14 mouse cellular contexts compared by ENCODE assay signal in the genomic region with DNA sequence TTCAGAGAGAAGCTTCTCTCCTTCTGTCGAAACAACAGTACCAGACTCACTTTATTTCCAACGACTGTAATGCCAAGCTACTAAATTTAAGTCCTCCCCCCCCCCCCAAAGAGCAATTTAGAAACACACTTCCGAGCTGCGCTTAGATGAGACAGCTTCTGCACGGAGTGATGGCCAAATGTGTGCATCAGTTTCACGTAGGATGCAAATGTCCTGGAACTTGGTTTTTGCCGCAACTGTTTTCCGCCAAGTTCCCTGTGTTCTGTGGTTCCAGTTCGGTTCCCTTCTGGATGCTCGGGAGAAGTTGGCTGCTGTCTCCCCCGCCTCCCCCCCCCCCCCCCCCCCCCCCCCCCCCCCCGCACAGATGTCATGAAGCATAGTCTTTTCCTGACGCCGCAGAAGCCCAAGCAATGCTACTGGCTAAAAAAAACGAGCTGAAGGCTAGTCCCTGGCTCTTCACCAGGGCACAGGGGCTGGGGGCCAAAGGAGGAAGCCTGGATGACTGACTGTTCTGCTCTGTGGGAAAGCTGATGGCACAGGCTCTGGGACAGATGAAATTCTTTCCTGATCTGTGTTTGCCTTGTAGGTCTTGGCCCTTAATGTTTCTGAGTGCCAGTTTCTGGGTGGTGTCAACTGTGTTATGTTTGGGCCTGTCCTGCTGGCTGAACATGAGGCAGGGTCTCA. TPM values are rescaled to one million over a fixed set of nuclear protein-coding genes. Genes with fewer than 3 reads are reported as not detected.
A peak's percentile ranks its signal among the peaks of the same experiment; 100 is the strongest.
DNase-seq lines count a peak whose midpoint lies in the region; ATAC-seq and TF ChIP-seq lines count a peak whose summit lies in the region.
"Had no signal": no experiment of that assay in that cellular context is flagged by ENCODE, and none has a peak within 500 bp of the region (broad histone marks: within the 10 kb centered on the region; RNA-seq: fewer than 3 reads in every experiment).

No protein-coding gene starts in this region.

- no peaks in the 10 kb centered on the region for H3K4me1 ChIP-seq in kidney, postnatal 0 days (replicated peaks; ENCODE audit: insufficient read depth, low read length)
- 0 out of 2 replicates have a peak, but pooled peaks cover 6% of the 10 kb centered on the region for H3K4me1 ChIP-seq in forebrain, embryonic 16.5 days (replicated peaks; ENCODE audit: control insufficient read depth, insufficient read depth, low read length)

- TF ChIP-seq CTCF in kidney, postnatal 0 days (IDR thresholded peaks at IDR 0.05; ENCODE audit: low read depth): no peak

- 0 out of 2 replicates have a peak overlapping the region, but pooled peaks have one; percentile 2 for H3K27ac ChIP-seq in kidney, postnatal 0 days
- no peak overlapping the region; the same call in 1 of the 2 replicates for H3K27ac ChIP-seq in forebrain, embryonic 16.5 days (ENCODE audit: low read length)
- H3K27ac ChIP-seq: embryonic facial prominence, embryonic 12.5 days; hindbrain, embryonic 14.5 days; limb, embryonic 12.5 days had no signal

- no peak overlapping the region for H3K4me2 ChIP-seq in kidney, postnatal 0 days (ENCODE audit: low read length)
- no peak overlapping the region for H3K4me2 ChIP-seq in forebrain, embryonic 16.5 days (ENCODE audit: low read length)
- H3K4me2 ChIP-seq: embryonic facial prominence, embryonic 12.5 days; hindbrain, embryonic 14.5 days; limb, embryonic 12.5 days had no signal

- no peak for DNase-seq in kidney, postnatal 0 days (ENCODE audit: low spot score)
- DNase-seq in kidney, postnatal 25 days: no peak
- peak; percentile 64 for DNase-seq in right cerebral cortex, adult 18-20 months
- DNase-seq in right cerebral cortex, postnatal 4 days: no peak
- DNase-seq in layer of hippocampus, adult 8-10 months (ENCODE audit: low spot score in 2 of 2): peak; percentile 43 to 58
- DNase-seq in thymus, postnatal 25 days: no peak
- DNase-seq: cerebellum, adult 9-10 months; kidney, adult 11 months; kidney, postnatal 36 days had no signal

- no peak overlapping the region for H3K9ac ChIP-seq in kidney, postnatal 0 days (ENCODE audit: low read depth, low read length)
- no peak overlapping the region for H3K9ac ChIP-seq in forebrain, embryonic 16.5 days (replicated peaks; ENCODE audit: low read depth, low read length)
- H3K9ac ChIP-seq: embryonic facial prominence, embryonic 12.5 days; hindbrain, embryonic 14.5 days; limb, embryonic 12.5 days had no signal

- 37% methylated on average over 13 of the region's 15 CpGs for WGBS in kidney, postnatal 0 days
- WGBS in forebrain, embryonic 16.5 days: 48% methylated on average over 14 of the region's 15 CpGs

- no peak for ATAC-seq in kidney, postnatal 0 days (replicated peaks; ENCODE audit: low FRiP score, low read depth)
- no peak for ATAC-seq in forebrain, embryonic 16.5 days

- H3K27me3 ChIP-seq in kidney, postnatal 0 days (ENCODE audit: insufficient read depth, low read length): no peaks in the 10 kb centered on the region
- no peaks in the 10 kb centered on the region for H3K27me3 ChIP-seq in forebrain, embryonic 16.5 days (replicated peaks; ENCODE audit: control insufficient read depth, insufficient read depth, low read length)
- H3K27me3 ChIP-seq: embryonic facial prominence, embryonic 12.5 days; limb, embryonic 12.5 days had no signal

- H3K4me3 ChIP-seq in kidney, postnatal 0 days (replicated peaks; ENCODE audit: low read depth, low read length): no peak overlapping the region
- H3K4me3 ChIP-seq in forebrain, embryonic 16.5 days (replicated peaks; ENCODE audit: low read length): no peak overlapping the region
- H3K4me3 ChIP-seq: embryonic facial prominence, embryonic 12.5 days; limb, embryonic 12.5 days; megakaryocyte, embryonic 14.5 days had no signal

- H3K36me3 ChIP-seq in kidney, postnatal 0 days (ENCODE audit: insufficient read depth, low read length): no peaks in the 10 kb centered on the region
- H3K36me3 ChIP-seq in forebrain, embryonic 16.5 days (ENCODE audit: control insufficient read depth, insufficient read depth): no peaks in the 10 kb centered on the region
- H3K36me3 ChIP-seq: embryonic facial prominence, embryonic 12.5 days; limb, embryonic 12.5 days had no signal

- H3K9me3 ChIP-seq in kidney, postnatal 0 days (replicated peaks; ENCODE audit: low read length): no peaks in the 10 kb centered on the region
- H3K9me3 ChIP-seq in forebrain, embryonic 16.5 days (ENCODE audit: control insufficient read depth, low read length): no peaks in the 10 kb centered on the region
- H3K9me3 ChIP-seq: embryonic facial prominence, embryonic 12.5 days; limb, embryonic 12.5 days had no signal

RNA-seq across cellular contexts. Expression of a gene that starts 18.2 kb away (rescaled TPM):
- polyA plus RNA-seq in kidney, postnatal 0 days (2015; fragmentation: Nextera tagmentation; extraction: Ambion mirVana): 23.3 and 24.5 TPM in 2 replicates
- under 1 TPM in 3 of 4 experiments, not detected in 1; 0.26 to 0.55 (median 0.54) TPM for total RNA-seq in layer of hippocampus, adult 8-10 months (2022)
- polyA plus RNA-seq in forebrain, embryonic 16.5 days (2015; fragmentation: Nextera tagmentation; extraction: Ambion mirVana): 0.29 and 0.30 TPM in 2 replicates

RNA-seq across cellular contexts. Expression of a gene that starts 27.2 kb away (rescaled TPM):
- 77.1 and 79.5 TPM in 2 replicates for polyA plus RNA-seq in kidney, postnatal 0 days (2015; fragmentation: Nextera tagmentation; extraction: Ambion mirVana)
- total RNA-seq in layer of hippocampus, adult 8-10 months (2022): 10 to 100 TPM; 43.4 to 48.1 (median 46.1) TPM
- 87.4 and 92.4 TPM in 2 replicates for polyA plus RNA-seq in forebrain, embryonic 16.5 days (2015; fragmentation: Nextera tagmentation; extraction: Ambion mirVana)

RNA-seq across cellular contexts. Expression of a gene that starts 57.2 kb away (rescaled TPM):
- polyA plus RNA-seq in kidney, postnatal 0 days (2015; fragmentation: Nextera tagmentation; extraction: Ambion mirVana): 8.6 and 9.5 TPM in 2 replicates
- 10 to 100 TPM; 50.3 to 89.6 (median 71.5) TPM for total RNA-seq in layer of hippocampus, adult 8-10 months (2022)
- 4.5 TPM in 2 replicates for polyA plus RNA-seq in forebrain, embryonic 16.5 days (2015; fragmentation: Nextera tagmentation; extraction: Ambion mirVana)

RNA-seq across cellular contexts. Expression of a gene that starts 58.7 kb away (rescaled TPM):
- polyA plus RNA-seq in kidney, postnatal 0 days (2015; fragmentation: Nextera tagmentation; extraction: Ambion mirVana): 1.9 and 2.2 TPM in 2 replicates
- total RNA-seq in layer of hippocampus, adult 8-10 months (2022): under 1 TPM in 3 of 4 experiments, not detected in 1; 0.17 to 0.48 (median 0.43) TPM
- polyA plus RNA-seq in forebrain, embryonic 16.5 days (2015; fragmentation: Nextera tagmentation; extraction: Ambion mirVana): 0.13 and 0.14 TPM in 2 replicates

Comparison
In these comparisons a context has a peak if more than half of its experiments do, and no peak if none do; other contexts are left out.
1. DNase-seq: peak in right cerebral cortex, adult 18-20 months (single experiment) and layer of hippocampus, adult 8-10 months (2 of 2); none in kidney, postnatal 0 days (single experiment), kidney, postnatal 25 days (0 of 2), right cerebral cortex, postnatal 4 days (single experiment) and thymus, postnatal 25 days (single experiment).
2. RNA of a gene that starts 18.2 kb away (polyA plus RNA-seq): 23.3 to 24.5 TPM in kidney, postnatal 0 days; 0.29 to 0.30 TPM in forebrain, embryonic 16.5 days; every median in the first group is over 10 times any median in the second.